Mouse (Mus musculus) yolk sac, embryonic 10.5 days (tissue): ENCODE measurements around the gene Acan.
A peak's percentile ranks its signal among the peaks of the same experiment; 100 is the strongest.

ENCODE experiments used
- DNase-seq: peaks from one replicate; pipeline ENCODE4 v3.0.0-alpha.2; 2017; ENCODE audit warnings: low spot score

The Acan gene

GRCm38 (mm10) chr7:79053383-79053889, at the start of gene Acan:
Gene Acan, plus strand, starts transcription at chr7:79053483.
- no peak for DNase-seq

DNA sequence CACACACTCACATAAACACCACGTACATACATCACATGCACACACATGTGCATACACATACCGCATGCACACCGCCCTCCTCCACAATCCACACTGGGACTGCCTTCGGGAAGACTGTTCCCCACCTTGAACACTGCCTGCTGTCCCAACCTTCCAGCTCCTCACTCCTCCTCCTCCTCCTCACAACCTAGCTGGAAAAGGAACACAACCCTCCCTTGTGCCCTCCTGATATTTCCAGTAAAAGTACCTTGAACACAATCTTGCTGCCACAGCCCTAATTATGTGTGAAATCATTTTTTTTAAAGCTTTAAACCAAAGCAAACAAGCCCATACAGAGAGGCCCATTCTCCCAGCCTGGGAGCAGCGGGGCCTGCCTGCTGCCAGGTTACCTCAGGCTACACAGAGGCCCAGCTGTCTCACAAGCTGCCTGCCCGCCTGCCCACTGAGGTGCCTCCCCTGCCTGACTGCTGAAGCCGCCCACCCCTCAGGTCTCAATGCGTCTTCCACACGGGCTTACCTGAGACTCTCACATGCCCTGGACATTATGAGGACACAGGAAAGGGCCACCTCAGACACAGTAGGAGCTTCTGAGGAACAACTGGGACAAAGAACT, 31.9 kb upstream of the Acan start:
- no peak for DNase-seq

DNA sequence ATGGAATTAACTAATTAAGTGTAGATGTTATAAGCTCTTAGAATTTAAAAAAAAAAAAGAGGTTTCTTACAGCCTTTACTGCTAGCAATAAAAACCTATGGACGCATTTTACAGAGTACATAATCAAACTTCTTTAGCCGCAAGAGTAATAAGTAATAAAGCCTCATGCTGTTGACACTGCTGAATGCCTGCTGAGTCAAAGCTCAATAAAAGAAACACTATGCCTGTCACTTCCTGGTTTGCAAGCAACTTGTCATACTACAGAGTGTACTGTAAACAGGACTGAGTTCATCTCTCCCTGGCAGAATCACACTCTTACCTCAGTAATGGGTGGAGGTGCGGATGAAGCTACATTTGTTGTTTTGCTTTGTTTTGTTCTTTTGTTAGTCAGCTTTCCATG, 24.1 kb upstream of the Acan start:
- DNase-seq: no peak

DNA sequence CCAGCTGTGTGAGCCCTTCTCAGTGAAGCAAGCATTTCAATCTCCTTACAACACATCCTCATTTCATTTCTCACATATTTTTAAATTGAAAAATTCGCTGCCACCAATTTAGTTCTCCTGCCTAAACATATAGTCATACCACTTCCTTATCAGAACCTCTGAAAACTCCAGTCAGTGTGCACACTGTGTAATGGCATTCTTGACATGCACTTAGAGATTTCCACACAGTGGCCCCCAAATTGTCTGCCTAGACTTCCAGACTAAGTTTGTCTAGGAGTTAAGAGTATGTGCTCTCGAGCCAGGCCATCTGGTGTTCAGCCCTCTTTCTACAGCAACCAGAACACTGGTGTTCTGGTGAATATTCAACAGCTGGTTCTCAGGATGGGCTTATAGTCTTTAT, 19.5 kb upstream of the Acan start:
- DNase-seq: no peak

- no peak for DNase-seq
Observed at GRCm38 (mm10) chr7:79034521-79034920, 18.8 kb upstream of the Acan start.

GRCm38 (mm10) chr7:79052081-79052480, 1.2 kb upstream of the Acan start:
- no peak for DNase-seq

- DNase-seq: no peak
Observed at GRCm38 (mm10) chr7:79052521-79053382, 531 bp upstream of the Acan start.

DNA sequence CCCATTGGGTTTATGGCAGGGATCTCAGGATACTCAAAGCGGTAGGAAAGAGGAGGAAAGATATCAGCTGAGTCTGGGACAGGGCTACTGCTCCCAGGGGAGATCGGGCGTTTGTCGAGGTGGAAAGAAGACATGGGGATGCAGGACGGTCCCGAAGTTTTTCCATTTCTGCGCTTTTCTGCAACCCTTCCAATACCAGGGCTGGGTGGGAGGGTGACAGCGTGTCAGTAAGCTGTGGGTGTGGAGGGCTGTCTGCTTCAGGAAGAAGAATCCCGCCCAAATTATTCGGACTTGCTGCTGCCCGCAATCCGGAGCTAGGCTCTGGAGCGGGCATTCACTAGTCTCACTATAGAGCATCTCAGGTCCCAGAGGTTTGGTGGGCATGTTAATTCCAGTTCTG, 828 bp downstream of the Acan start:
- no peak for DNase-seq

DNA sequence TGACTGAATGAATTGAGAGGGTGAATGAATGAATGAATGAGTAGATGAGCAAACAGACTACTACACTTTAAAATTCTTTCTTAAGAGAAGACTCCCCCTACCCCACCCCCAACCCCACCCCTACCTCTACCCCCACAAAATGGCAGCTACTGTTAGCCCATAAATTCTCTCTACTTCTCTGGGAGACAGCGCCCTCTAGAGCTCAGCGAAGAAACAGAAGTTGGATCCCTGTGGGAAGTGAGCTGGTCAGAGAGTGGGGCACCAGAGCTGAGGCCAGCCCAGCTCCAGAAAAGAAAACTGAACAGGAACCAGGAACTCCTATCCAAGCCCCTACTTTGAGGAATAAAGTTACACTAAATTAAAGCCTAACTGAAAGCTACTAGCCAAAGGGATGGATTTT, 5.3 kb downstream of the Acan start:
- DNase-seq: no peak

GRCm38 (mm10) chr7:79067466-79067865, 14.2 kb downstream of the Acan start:
- DNase-seq: no peak

DNA sequence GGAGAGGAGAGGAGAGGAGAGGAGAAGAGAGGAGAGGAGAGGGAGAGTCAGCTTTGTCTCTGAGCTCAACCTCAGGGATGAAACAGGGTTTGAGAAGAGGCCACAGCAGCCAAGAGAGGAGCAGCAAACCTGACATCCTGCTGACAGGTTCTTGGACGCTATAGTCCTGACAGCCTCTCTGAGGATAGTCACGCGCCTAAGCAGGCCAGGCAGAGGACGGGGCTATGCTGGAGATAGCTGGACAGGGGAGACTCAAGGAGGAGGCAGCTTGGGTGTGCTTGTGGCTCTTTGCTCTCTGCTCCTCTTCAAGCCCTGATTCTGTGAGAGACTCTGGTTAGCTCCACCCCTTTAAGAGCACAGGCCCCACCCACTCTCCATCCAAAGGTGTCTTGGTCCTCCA, 14.9 kb downstream of the Acan start:
- DNase-seq: no peak

- no peak for DNase-seq
Observed at GRCm38 (mm10) chr7:79079212-79079611, 25.9 kb downstream of the Acan start.

DNA sequence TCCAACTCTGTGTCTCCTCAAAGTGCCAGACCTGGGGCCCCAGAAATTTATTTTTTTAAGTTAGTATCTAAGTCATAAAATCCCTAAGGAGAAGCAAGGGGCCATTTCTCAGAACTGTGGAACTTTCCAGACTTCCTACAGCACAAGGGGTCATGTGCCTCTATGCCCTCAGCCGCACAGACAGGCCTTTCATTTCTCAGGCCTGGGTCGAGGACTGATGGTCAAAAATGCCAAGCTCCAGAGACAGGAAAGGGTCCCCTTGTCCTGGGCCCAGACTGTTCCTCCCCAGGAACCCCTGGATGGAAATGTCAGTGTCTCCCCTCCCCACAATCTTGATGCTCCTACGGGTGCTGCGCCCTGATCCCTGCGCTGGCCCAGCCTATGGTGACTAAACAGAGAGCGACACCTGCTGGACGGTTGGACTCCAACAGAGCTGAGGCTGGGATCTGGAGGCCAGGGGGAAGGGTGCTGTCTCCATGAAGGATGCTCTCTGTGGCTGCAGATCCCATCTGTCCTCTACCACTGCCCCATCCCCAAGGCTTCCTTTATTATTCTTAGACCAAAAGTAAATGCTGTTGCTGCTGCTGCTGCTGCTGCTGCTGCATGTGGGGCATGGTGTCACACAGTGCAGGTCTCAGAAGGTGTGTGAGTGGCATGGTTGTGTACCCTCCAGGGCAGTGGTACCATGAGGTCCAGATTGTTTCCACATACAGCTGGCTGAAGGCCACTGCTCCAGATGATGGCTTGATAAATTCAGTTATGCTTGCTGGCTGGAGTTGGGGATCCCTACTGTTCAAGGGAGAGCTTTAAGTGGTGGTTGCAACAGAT, 27.5 kb downstream of the Acan start:
- DNase-seq: peak; percentile 11

- DNase-seq: no peak
Observed at GRCm38 (mm10) chr7:79089111-79089510, 35.8 kb downstream of the Acan start.

DNA sequence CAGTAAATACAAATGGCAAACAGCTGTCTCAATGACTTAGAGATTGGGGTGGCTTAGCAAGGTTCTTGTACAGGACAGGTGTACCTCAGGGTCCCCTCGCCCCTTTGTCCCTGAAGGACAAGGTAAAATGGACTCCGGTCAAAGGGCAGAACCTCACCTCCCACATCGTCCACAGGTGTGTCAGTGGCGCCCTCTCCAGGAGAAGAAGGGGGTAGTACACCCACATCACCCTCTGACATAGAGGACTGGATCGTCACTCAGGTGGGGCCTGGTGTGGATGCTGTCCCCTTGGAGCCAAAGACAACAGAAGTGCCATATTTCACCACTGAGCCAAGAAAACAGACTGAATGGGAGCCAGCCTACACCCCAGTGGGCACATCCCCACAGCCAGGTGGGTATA, 43.2 kb downstream of the Acan start:
- DNase-seq: no peak

DNA sequence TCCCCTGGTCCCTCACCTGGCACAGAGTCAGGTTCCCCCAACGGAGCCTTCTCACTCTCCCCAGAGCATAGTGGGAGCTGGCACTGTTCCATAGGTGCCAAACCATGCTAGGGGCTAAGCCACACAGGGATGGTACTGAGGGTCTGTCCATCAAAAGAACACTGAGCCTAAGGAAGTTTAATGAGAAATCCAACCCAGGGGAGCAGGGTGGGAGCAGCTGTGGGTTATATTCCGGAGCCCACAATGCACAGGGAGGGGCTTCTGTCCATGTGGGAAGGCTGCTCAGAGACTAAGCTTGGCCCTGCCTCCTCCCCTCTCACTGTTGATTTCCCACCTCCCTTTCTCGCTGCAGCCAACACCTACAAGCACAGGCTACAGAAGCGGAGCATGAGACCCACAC, 60.6 kb downstream of the Acan start:
- no peak for DNase-seq

- no peak for DNase-seq
Observed at GRCm38 (mm10) chr7:79123465-79123864, 70.2 kb downstream of the Acan start.

- no peak for DNase-seq
Observed at GRCm38 (mm10) chr7:79129883-79130282, 76.6 kb downstream of the Acan start.

DNA sequence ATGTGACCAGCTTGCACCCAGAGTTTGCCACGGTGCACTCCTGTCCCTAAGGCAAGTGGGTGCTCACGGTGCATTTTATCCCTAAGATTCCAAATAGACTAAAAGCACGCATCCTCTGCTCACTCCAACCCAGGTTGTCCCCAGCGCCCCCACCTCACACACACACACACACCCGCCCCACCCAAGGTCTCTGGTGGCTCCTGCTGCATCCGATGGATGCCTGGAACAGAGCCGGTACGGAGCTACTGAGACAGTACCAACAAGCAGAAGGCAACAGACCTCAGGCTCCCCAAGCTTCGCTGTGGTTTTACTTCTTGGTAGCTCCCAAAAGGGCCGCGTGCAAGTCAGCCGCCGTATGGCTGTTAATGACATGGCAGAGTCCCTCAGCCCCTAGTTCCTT, 77.1 kb downstream of the Acan start:
- DNase-seq: no peak

- DNase-seq: peak; percentile 48
Observed at GRCm38 (mm10) chr7:79130843-79131444, 77.7 kb downstream of the Acan start, which contains the start of gene Hapln3. Gene Hapln3, minus strand, starts transcription at chr7:79131018.

DNA sequence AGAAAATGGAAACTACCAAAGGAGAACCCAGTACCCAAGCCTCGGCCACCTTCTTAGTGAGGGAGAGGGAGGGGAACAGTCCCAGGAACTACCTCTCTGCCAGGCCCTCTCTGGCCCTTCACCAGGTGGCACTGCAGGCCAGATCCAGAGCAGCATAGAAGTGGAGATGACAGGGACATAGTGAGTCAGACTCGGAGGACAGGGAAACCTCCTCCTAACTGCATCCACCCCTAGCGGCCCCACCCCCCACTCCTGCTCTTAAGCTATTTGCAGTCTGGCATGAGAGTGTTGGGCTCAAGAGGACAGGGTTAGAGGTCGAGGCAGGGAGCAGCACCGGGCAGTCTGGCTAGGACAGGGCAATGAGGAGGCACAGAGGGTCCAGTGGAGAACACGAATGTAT, 80.1 kb downstream of the Acan start:
- peak; percentile 83 for DNase-seq

DNA sequence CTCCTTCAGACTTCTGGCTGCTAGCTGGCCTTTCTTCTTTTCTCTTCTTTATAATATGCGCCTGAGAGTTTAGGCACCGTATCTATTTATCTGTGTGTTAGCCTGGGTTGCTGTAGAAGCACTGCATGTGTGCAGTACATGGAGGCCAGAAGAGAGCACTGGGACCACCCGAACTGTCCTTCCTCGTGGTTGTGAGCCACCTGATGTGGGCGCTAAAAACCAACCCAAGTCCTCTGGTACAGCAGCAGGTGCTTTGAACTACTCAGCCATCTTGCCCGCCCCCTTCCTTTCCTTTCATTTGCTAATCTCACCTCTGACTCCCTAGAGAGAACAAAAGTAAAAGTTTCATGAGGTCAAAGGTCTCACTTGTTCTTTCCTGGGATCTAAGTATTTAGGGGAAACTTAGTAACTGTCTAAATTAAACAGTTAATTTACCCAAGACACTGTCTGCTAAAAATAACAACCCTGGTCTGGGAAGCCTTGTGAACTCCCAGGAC, 86.1 kb downstream of the Acan start:
- DNase-seq: no peak
